Mouse (Mus musculus): Measurements from ENCODE around the gene Pnpla7.
"Not testable (repeated sequence)": the region's sequence is repeated elsewhere in the genome, so short reads cannot be mapped to it uniquely, and the experiment has no call there.

GRCm38 (mm10) chr2:24944304-24944703 lies 31.5 kb upstream of the Pnpla7 start:
- not testable (repeated sequence) for TF ChIP-seq USF1 (IDR thresholded peaks at IDR 0.05; ENCODE audit: low read depth); CTCF (IDR thresholded peaks at IDR 0.05; ENCODE audit: control insufficient read depth, insufficient read depth, insufficient read length); MYOG (IDR thresholded peaks at IDR 0.05; ENCODE audit: control insufficient read depth, extremely low read depth, insufficient read length); MYOD1 (IDR thresholded peaks at IDR 0.05; ENCODE audit: control insufficient read depth, insufficient read length, low read depth); MAX (IDR thresholded peaks at IDR 0.05); CEBPB (IDR thresholded peaks at IDR 0.05; ENCODE audit: low read depth); FOSL1 (IDR thresholded peaks at IDR 0.05; ENCODE audit: insufficient read depth, low read length, poor library complexity, severe bottlenecking)
